Mouse (Mus musculus): ENCODE data around the gene Ceacam3. TPM values are rescaled to one million over a fixed set of nuclear protein-coding genes. Genes with fewer than 3 reads are reported as not detected.
"Not testable (repeated sequence)": the region's sequence is repeated elsewhere in the genome, so short reads cannot be mapped to it uniquely, and the experiment has no call there.

Ceacam3 gene
- not detected in 2 replicates for polyA plus RNA-seq (2015; fragmentation: Nextera tagmentation; extraction: Ambion mirVana)

DNA sequence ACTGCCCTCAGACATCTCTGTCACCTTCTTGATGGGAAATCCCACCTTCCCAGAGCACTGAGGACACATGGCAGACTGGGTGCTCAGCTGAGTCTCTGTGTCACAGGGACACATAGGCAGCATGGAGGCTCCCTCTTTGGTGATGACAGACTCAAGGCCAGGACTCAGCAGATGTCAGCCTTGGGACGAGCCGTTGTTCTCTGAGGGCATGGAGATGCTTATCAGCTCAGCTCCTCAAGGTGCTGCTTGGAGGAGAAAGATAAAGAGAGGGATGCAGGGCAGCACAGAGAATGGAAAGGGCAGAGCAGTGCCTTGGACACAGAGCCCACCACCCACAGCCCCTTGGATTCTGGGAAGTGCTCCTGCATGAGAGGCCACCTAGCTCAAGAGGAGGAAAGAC, at the start of gene Ceacam3:
TSS of gene Ceacam3 (plus strand) at position 352 of the 400 bp plus-strand sequence.
- WGBS, result 69% methylated on average over 2 of the region's 2 CpGs
- Histone ChIP-seq H3K4me1 (ENCODE audit: control insufficient read depth, insufficient read depth, low read length) (no peaks in the 10 kb centered on the region), H3K4me3 (ENCODE audit: low read length) (no peak within 1 kb of the TSS), H3K27ac (ENCODE audit: low read length) (no peak within 1 kb of the TSS), H3K9me3 (replicated peaks; ENCODE audit: control insufficient read depth, low read length) (no peaks in the 10 kb centered on the region; the same call in 1 of the 2 replicates), H3K36me3 (ENCODE audit: control insufficient read depth, insufficient read depth) (no peaks in the 10 kb centered on the region), H3K9ac (ENCODE audit: low read length) (no peak within 1 kb of the TSS), H3K27me3 (ENCODE audit: control insufficient read depth, insufficient read depth, low read length) (no peaks in the 10 kb centered on the region), H3K4me2 (ENCODE audit: low read depth, low read length) (no peak within 1 kb of the TSS)
- no peak for ATAC-seq (replicated peaks; ENCODE audit: extremely low read depth, insufficient read depth, low FRiP score)

GRCm38 (mm10) chr7:17101631-17102030, 48.5 kb upstream of the Ceacam3 start:
- WGBS, result 78% methylated on average over 13 of the region's 13 CpGs
- H3K36me3 ChIP-seq (ENCODE audit: control insufficient read depth, insufficient read depth); H3K4me1 ChIP-seq (ENCODE audit: control insufficient read depth, insufficient read depth, low read length); H3K27ac ChIP-seq (ENCODE audit: low read length); H3K27me3 ChIP-seq (ENCODE audit: control insufficient read depth, insufficient read depth, low read length); H3K4me3 ChIP-seq (ENCODE audit: low read length); H3K9ac ChIP-seq (ENCODE audit: low read length); H3K9me3 ChIP-seq (replicated peaks; ENCODE audit: control insufficient read depth, low read length); ATAC-seq (replicated peaks; ENCODE audit: extremely low read depth, insufficient read depth, low FRiP score); H3K4me2 ChIP-seq (ENCODE audit: low read depth, low read length): not testable (repeated sequence)

DNA sequence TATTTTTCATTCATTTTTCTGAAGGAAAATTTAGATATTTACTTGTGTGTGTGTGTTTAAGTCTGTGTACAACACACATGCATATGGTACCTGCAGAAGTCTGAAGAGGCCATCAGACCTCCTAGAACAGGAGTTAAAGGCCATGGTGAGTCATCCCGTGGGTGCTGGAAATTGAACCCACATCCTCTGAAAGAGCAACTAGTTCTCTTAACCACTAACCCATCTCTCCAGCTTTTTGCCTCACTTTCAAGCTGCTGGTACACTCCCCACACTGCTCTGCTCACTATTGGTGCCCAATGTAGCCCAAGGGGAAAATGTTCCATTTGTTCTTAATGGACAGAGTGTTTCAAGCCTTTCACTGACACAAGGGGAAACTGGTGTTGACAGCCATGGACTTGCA, 14.8 kb upstream of the Ceacam3 start:
- H3K27ac ChIP-seq (ENCODE audit: low read length), result no peak overlapping the region
- H3K27me3 ChIP-seq (ENCODE audit: control insufficient read depth, insufficient read depth, low read length), result no peaks in the 10 kb centered on the region
- H3K9me3 ChIP-seq (replicated peaks; ENCODE audit: control insufficient read depth, low read length), result no peaks in the 10 kb centered on the region
- WGBS, result 62% methylated on average over 1 of the region's 1 CpGs
- no peak overlapping the region for H3K4me3 ChIP-seq (ENCODE audit: low read length)
- H3K4me1 ChIP-seq (ENCODE audit: control insufficient read depth, insufficient read depth, low read length), result no peaks in the 10 kb centered on the region
- H3K4me2 ChIP-seq (ENCODE audit: low read depth, low read length), result no peak overlapping the region
- H3K9ac ChIP-seq (ENCODE audit: low read length), result no peak overlapping the region
- no peaks in the 10 kb centered on the region for H3K36me3 ChIP-seq (ENCODE audit: control insufficient read depth, insufficient read depth)
- ATAC-seq (replicated peaks; ENCODE audit: extremely low read depth, insufficient read depth, low FRiP score), result no peak

DNA sequence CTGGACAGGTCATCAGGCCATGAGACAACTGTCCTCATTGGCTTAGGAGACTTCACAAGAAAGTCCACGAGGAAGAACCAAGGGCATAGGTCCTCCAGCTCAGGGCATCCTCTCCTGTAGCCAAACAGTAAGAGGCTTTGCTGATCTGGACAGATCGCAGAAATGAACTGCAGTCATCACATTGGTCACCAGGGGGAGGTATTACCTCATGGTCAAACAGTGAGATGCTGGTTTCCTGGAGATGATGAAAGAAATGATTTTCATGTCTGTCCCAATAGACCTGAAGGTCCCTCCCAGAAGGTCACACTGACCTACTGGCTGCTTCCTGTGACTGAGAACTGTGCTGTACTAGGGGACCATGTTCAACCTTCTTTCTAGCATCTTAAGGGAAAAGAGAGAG, 5.6 kb downstream of the Ceacam3 start:
- no peak for ATAC-seq (replicated peaks; ENCODE audit: extremely low read depth, insufficient read depth, low FRiP score)
- no peak overlapping the region for H3K27ac ChIP-seq (ENCODE audit: low read length)
- WGBS, result 34% methylated on average over 2 of the region's 2 CpGs

GRCm38 (mm10) chr7:17156885-17157677, 7.0 kb downstream of the Ceacam3 start:
- H3K27me3 ChIP-seq (ENCODE audit: control insufficient read depth, insufficient read depth, low read length), result no peaks in the 10 kb centered on the region
- H3K36me3 ChIP-seq (ENCODE audit: control insufficient read depth, insufficient read depth), result no peaks in the 10 kb centered on the region
- no peak overlapping the region for H3K27ac ChIP-seq (ENCODE audit: low read length)
- H3K4me1 ChIP-seq (ENCODE audit: control insufficient read depth, insufficient read depth, low read length), result no peaks in the 10 kb centered on the region
- 57% methylated on average over 3 of the region's 3 CpGs for whole genome bisulfite sequencing
- no peak overlapping the region for H3K9ac ChIP-seq (ENCODE audit: low read length)
- no peak overlapping the region for H3K4me3 ChIP-seq (ENCODE audit: low read length)
- no peak overlapping the region for H3K4me2 ChIP-seq (ENCODE audit: low read depth, low read length)
- H3K9me3 ChIP-seq (replicated peaks; ENCODE audit: control insufficient read depth, low read length), result no peaks in the 10 kb centered on the region; the same call in 1 of the 2 replicates
- no peak for ATAC-seq (replicated peaks; ENCODE audit: extremely low read depth, insufficient read depth, low FRiP score)

More for the DNA sequence above, 5.6 kb downstream of the Ceacam3 start:
- Histone ChIP-seq H3K4me1 (ENCODE audit: control insufficient read depth, insufficient read depth, low read length) (no peaks in the 10 kb centered on the region), H3K9me3 (replicated peaks; ENCODE audit: control insufficient read depth, low read length) (no peaks in the 10 kb centered on the region; the same call in 1 of the 2 replicates), H3K4me3 (ENCODE audit: low read length) (no peak overlapping the region), H3K4me2 (ENCODE audit: low read depth, low read length) (no peak overlapping the region), H3K27me3 (ENCODE audit: control insufficient read depth, insufficient read depth, low read length) (no peaks in the 10 kb centered on the region), H3K36me3 (ENCODE audit: control insufficient read depth, insufficient read depth) (no peaks in the 10 kb centered on the region), H3K9ac (ENCODE audit: low read length) (no peak overlapping the region)

- 63% methylated on average over 7 of the region's 7 CpGs for WGBS
- H3K27me3 ChIP-seq (ENCODE audit: control insufficient read depth, insufficient read depth, low read length), result no peaks in the 10 kb centered on the region
- no peak overlapping the region for H3K4me2 ChIP-seq (ENCODE audit: low read depth, low read length)
- no peaks in the 10 kb centered on the region for H3K4me1 ChIP-seq (ENCODE audit: control insufficient read depth, insufficient read depth, low read length)
- no peaks in the 10 kb centered on the region for H3K36me3 ChIP-seq (ENCODE audit: control insufficient read depth, insufficient read depth)
- no peak overlapping the region for H3K4me3 ChIP-seq (ENCODE audit: low read length)
- no peak overlapping the region for H3K9ac ChIP-seq (ENCODE audit: low read length)
- ATAC-seq (replicated peaks; ENCODE audit: extremely low read depth, insufficient read depth, low FRiP score), result no peak
- no peaks in the 10 kb centered on the region for H3K9me3 ChIP-seq (replicated peaks; ENCODE audit: control insufficient read depth, low read length)
- no peak overlapping the region for H3K27ac ChIP-seq (ENCODE audit: low read length)
These were observed 8.9 kb downstream of the Ceacam3 start for GRCm38 (mm10) chr7:17159011-17159410.

GRCm38 (mm10) chr7:17171827-17172226, 21.7 kb downstream of the Ceacam3 start:
- H3K36me3 ChIP-seq (ENCODE audit: control insufficient read depth, insufficient read depth), result no peaks in the 10 kb centered on the region
- WGBS, result 78% methylated on average over 4 of the region's 4 CpGs

DNA sequence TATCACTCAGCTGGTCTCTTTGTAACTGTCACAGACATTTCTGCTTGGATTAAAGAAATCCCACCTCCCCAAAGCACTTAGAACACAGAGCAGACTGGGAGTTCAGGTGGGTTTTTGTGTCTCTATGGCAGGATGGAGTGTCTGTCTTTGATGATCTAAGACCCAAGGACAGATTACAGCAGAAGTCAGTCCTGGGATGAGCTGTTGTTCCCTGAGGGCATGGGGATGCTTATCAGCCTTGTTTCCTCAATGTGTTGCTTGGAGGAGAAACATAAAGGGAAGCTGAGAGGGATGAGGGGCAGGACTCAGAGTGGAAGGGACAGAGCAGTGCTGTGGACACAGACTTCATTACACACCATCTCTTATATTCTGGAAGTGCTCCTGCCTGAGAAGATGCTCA, 53.1 kb downstream of the Ceacam3 start, which contains the start of gene Psg29:
TSS of gene Psg29 (plus strand) at position 301 of the 400 bp plus-strand sequence.
- no peaks in the 10 kb centered on the region for H3K27me3 ChIP-seq (ENCODE audit: control insufficient read depth, insufficient read depth, low read length)
- no peak within 1 kb of the TSS for H3K27ac ChIP-seq (ENCODE audit: low read length)
- H3K36me3 ChIP-seq (ENCODE audit: control insufficient read depth, insufficient read depth), result no peaks in the 10 kb centered on the region
- peaks cover 30% of the 10 kb centered on the region for H3K9me3 ChIP-seq (replicated peaks; ENCODE audit: control insufficient read depth, low read length)
- no peak within 1 kb of the TSS for H3K9ac ChIP-seq (ENCODE audit: low read length)
- H3K4me3 ChIP-seq (ENCODE audit: low read length), result no peak within 1 kb of the TSS
- H3K4me1 ChIP-seq (ENCODE audit: control insufficient read depth, insufficient read depth, low read length), result no peaks in the 10 kb centered on the region
- no peak for ATAC-seq (replicated peaks; ENCODE audit: extremely low read depth, insufficient read depth, low FRiP score)
- H3K4me2 ChIP-seq (ENCODE audit: low read depth, low read length), result no peak within 1 kb of the TSS

More at GRCm38 (mm10) chr7:17171827-17172226, 21.7 kb downstream of the Ceacam3 start:
- Histone ChIP-seq H3K4me2 (ENCODE audit: low read depth, low read length) (no peak overlapping the region), H3K9ac (ENCODE audit: low read length) (no peak overlapping the region), H3K27me3 (ENCODE audit: control insufficient read depth, insufficient read depth, low read length) (no peaks in the 10 kb centered on the region), H3K27ac (ENCODE audit: low read length) (no peak overlapping the region), H3K4me3 (ENCODE audit: low read length) (no peak overlapping the region), H3K9me3 (replicated peaks; ENCODE audit: control insufficient read depth, low read length) (peaks cover 6% of the 10 kb centered on the region), H3K4me1 (ENCODE audit: control insufficient read depth, insufficient read depth, low read length) (no peaks in the 10 kb centered on the region)
- no peak for ATAC-seq (replicated peaks; ENCODE audit: extremely low read depth, insufficient read depth, low FRiP score)

DNA sequence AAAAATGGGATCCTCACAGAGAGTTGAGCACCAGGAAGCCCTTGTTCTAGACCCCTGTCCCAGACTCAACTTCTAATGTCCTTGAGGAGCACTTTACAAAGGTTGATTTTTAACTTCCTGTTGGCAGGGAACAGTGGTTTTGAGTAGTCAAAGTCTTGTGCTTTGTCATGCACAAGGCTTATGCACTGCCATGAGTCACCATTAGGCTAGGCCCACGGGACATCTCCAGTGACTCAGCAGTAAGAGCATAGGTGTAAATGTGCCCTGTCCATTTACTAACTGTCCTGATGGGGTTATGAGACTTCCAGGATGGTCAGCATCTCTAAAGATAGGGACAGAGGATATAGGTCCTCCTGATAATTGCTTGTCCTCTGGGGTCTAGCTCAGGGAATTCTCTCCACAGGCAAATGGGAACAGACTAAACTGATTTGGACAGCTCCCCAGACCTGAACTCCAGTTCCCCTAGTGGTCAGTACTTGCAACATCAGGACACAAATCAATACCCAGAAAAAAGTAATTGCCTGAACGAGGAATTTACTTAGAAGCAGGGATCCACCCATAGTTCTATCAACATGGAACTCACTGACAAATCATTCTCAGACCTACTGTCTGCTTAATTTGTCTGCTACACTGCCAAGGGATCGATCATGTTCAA, 55.6 kb downstream of the Ceacam3 start:
- Histone ChIP-seq H3K4me2 (ENCODE audit: low read depth, low read length) (no peak overlapping the region), H3K4me3 (ENCODE audit: low read length) (no peak overlapping the region), H3K27ac (ENCODE audit: low read length) (no peak overlapping the region), H3K36me3 (ENCODE audit: control insufficient read depth, insufficient read depth) (no peaks in the 10 kb centered on the region), H3K4me1 (ENCODE audit: control insufficient read depth, insufficient read depth, low read length) (no peaks in the 10 kb centered on the region), H3K27me3 (ENCODE audit: control insufficient read depth, insufficient read depth, low read length) (no peaks in the 10 kb centered on the region), H3K9ac (ENCODE audit: low read length) (no peak overlapping the region), H3K9me3 (replicated peaks; ENCODE audit: control insufficient read depth, low read length) (peaks cover 31% of the 10 kb centered on the region)
- ATAC-seq (replicated peaks; ENCODE audit: extremely low read depth, insufficient read depth, low FRiP score), result no peak
- WGBS, result 56% methylated on average over 3 of the region's 3 CpGs
